Mouse (Mus musculus) lung, postnatal 0 days (tissue): Measurements from ENCODE around the gene Snapc3.

Experiments used
- CTCF ChIP-seq: IDR thresholded peaks from 2 replicates; pipeline ENCODE4 v1.5.1; 2016; ENCODE audit warnings: antibody characterized with exemption, mild to moderate bottlenecking
- EP300 ChIP-seq: IDR thresholded peaks from 2 replicates; pipeline ENCODE4 v1.6.1; 2016; ENCODE audit warnings: antibody characterized with exemption, mild to moderate bottlenecking, control low read depth

- TF ChIP-seq CTCF, result no peak
- TF ChIP-seq EP300, result no peak
Observed at GRCm38 (mm10) chr4:83500154-83501036, 82.9 kb downstream of the Snapc3 start.
